Mouse (Mus musculus) naive thymus-derived CD4-positive, alpha-beta T cell, adult 2 months (primary cell): ENCODE measurements around the gene Opcml.

Experiments
- DNase-seq: peaks from one replicate; pipeline ENCODE4 v3.0.0-alpha.2; 2011; ENCODE audit warnings: low read depth

The Opcml gene

GRCm38 (mm10) chr9:27790725-27791638, at the start of gene Opcml:
Gene Opcml, plus strand, starts transcription at chr9:27790775.
- no peak for DNase-seq

GRCm38 (mm10) chr9:27758709-27759108, 31.9 kb upstream of the Opcml start:
- no peak for DNase-seq

- no peak for DNase-seq
Observed at GRCm38 (mm10) chr9:27761196-27761595, 29.4 kb upstream of the Opcml start.

GRCm38 (mm10) chr9:27766446-27766845, 24.1 kb upstream of the Opcml start:
- no peak for DNase-seq

- DNase-seq = no peak
Observed at GRCm38 (mm10) chr9:27767196-27767900, 23.2 kb upstream of the Opcml start.

- no peak for DNase-seq
Observed at GRCm38 (mm10) chr9:27768788-27769187, 21.8 kb upstream of the Opcml start.

- DNase-seq = no peak
Observed at GRCm38 (mm10) chr9:27781291-27781993, 9.1 kb upstream of the Opcml start.

GRCm38 (mm10) chr9:27781994-27782337, 8.6 kb upstream of the Opcml start:
- DNase-seq = no peak

- DNase-seq = no peak
Observed at GRCm38 (mm10) chr9:27791639-27791966, 1.0 kb downstream of the Opcml start.

- no peak for DNase-seq
Observed at GRCm38 (mm10) chr9:27792226-27792625, 1.7 kb downstream of the Opcml start.

- no peak for DNase-seq
Observed at GRCm38 (mm10) chr9:27792994-27793393, 2.4 kb downstream of the Opcml start.

- no peak for DNase-seq
Observed at GRCm38 (mm10) chr9:27796535-27796934, 6.0 kb downstream of the Opcml start.

- DNase-seq = no peak
Observed at GRCm38 (mm10) chr9:27800992-27801391, 10.4 kb downstream of the Opcml start.

- DNase-seq = no peak
Observed at GRCm38 (mm10) chr9:27801807-27802206, 11.2 kb downstream of the Opcml start.

GRCm38 (mm10) chr9:27802379-27802778, 11.8 kb downstream of the Opcml start:
- DNase-seq = no peak

GRCm38 (mm10) chr9:27804461-27804860, 13.9 kb downstream of the Opcml start:
- no peak for DNase-seq

- DNase-seq = no peak
Observed at GRCm38 (mm10) chr9:27809741-27810140, 19.2 kb downstream of the Opcml start.

- no peak for DNase-seq
Observed at GRCm38 (mm10) chr9:27813207-27813790, 22.7 kb downstream of the Opcml start.

- DNase-seq = no peak
Observed at GRCm38 (mm10) chr9:27814161-27814560, 23.6 kb downstream of the Opcml start.

GRCm38 (mm10) chr9:27821197-27821596, 30.6 kb downstream of the Opcml start:
- no peak for DNase-seq

GRCm38 (mm10) chr9:27822681-27823080, 32.1 kb downstream of the Opcml start:
- no peak for DNase-seq

- DNase-seq = no peak
Observed at GRCm38 (mm10) chr9:27824424-27824823, 33.8 kb downstream of the Opcml start.
